Mouse (Mus musculus): ENCODE data around the gene Ogfod3.

Gene Ogfod3

GRCm38 (mm10) chr11:121204161-121205006 is at the start of gene Ogfod3, which contains the start of gene Hexdc:
Ogfod3 (minus strand) TSS chr11:121204711.
Hexdc (plus strand) TSS chr11:121204433.
- DNase-seq, result peak; percentile 95

GRCm38 (mm10) chr11:121250196-121250595 is 45.7 kb upstream of the Ogfod3 start:
- no peak for DNase-seq

GRCm38 (mm10) chr11:121239669-121240068 is 35.2 kb upstream of the Ogfod3 start:
- no peak for DNase-seq

DNA sequence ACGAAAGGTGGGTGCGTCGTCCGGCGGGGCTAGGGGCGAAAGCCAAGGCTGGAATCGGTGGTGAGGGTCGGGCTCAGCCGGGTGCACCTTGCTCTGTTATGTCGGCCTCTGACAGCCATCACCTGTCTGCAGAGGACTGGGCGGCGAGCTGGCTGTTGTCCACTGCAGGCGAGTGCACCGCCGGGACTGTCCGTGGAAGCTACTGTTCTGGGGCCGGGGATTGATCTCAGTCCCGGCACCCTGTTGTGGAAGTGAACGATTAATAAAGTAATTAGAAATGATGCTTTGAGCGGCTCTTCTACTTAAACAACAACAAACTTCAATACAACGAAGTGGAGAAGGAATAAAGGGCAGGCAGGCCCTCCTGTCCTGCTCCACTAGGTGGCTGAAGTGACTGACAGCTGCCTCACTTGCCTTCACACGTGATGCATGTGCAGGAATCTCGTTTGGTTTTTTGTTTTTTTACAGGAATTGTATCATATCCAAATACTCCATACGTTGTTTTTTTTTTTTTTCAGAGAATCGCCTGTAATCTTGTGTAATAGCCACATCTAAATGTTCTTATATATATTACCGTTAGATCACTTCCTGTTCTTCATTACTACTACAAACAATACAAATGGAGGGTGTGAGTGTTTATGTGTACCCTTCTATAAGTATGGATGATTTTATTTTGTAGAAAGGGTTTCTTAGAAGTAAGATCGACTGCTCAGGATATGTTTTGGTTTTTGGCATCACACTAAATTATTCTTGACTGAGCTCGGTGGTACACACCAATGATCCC is 33.0 kb upstream of the Ogfod3 start:
- DNase-seq, result peak; percentile 75

DNA sequence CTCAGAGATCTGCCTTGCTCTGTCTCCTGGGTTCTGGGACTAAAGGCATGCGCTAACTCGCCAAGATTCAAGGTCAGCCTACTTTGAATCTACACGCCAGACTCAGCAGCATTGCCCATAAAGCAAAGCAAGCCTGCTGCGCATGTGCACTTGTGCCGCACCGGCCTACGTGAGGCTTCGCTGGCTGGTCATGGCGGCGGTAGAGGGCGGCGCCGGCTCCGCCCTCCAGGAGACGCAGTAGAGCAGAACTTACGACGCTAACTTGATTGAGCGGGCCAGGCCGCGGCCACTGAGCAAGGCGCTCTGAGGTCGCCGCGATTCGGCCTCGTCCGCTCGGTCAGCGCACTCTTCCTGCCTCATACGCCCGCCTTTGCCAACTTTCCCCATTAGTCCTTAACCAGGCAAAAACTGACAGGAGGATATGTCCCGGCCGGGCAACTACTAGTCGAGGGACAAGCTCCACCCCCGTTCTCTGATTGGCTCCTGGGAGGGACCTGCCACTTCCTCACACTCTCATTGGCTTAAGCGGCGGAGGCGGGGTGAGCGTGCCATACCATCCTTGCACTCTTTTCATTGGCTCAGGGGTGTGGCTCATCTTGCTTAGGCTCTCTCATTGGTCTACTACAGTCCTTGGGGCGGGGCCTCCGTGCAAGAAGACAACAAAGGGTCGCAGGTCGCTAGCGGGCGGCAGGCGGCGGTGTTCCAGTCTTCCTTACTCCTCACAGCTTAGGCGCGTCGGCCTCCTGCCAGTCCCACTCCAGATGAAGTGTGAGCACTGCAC is 32.2 kb upstream of the Ogfod3 start, which contains the start of gene Narf:
TSS of gene Narf (plus strand) at position 690 of the 781 bp plus-strand sequence.
- peak; percentile 100 for DNase-seq

- DNase-seq, result peak; percentile 68
These were observed 31.1 kb upstream of the Ogfod3 start for GRCm38 (mm10) chr11:121235475-121236238.

DNA sequence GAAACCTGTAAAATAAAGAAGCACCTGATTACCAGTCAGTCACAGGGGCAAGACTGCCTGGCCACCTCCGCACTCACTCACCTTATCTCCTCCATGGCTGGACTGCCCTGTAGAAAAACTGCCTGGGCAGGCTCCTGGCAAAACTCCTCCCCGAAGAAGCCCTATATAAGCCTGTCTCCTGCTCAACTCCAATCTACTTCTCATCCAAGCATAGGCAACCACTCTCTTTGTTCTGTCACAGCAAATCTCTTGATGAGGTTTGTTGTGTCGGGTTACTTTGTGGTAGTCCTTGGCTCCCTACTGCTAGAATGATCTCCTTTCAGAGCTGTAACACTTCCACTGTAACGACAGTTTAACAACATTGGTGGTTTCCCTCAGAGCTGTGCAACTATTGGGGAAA is 28.2 kb upstream of the Ogfod3 start:
- DNase-seq, result no peak

DNA sequence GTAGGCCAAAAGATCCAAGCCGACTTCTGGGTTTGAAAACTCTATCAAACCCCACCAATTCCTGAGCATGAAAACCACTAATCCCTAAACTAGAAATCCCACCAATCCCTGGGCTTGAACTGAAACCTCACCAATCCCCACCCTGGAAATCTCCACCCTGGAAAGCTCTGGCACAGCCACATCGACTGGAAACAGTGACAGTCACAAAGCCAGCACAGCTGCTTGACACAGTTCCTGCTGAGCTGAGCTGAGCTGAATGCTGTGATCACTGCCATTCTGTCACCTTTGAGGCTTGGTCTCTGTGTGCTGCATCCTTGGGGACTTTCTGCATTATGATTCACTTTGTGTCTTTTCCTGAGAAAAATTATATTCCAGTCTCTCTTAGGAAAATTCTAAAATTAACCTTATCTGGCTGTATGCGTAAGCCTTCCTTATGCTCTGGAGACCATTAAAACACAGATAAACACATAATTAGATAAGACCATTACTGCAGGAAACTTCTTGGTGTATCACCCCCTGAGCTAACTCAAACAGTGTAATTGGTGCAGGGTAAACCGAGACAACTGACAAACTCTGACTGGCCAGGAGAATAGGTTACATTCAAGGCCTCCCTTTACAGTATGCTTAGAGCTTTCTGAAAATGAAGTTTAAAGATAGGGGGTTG is 27.2 kb upstream of the Ogfod3 start:
- no peak for DNase-seq

DNA sequence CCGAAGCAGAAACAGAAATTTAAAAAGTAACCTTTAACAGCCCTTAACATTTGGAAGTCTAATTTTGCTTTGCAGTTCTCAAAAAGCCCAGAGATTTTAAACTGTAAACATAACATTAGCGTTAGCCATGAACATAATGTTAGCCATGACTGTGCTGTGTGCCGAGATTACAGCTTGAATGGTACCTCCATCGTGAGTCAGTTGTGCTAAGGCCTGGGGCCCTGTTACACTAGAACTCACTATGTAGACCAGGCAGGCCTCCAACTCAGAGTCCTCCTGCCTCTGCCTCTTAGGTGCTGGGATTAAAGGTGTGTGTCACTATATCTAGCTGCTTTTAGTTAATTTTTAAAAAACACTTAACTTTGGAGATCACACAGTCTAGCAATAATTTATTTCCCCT is 26.7 kb upstream of the Ogfod3 start:
- DNase-seq, result no peak

GRCm38 (mm10) chr11:121229018-121229439 is 24.5 kb upstream of the Ogfod3 start, which contains the start of gene Cybc1:
Cybc1 (minus strand) TSS chr11:121229322.
- DNase-seq, result peak; percentile 79

- DNase-seq, result peak; percentile 23
These were observed 23.9 kb upstream of the Ogfod3 start for GRCm38 (mm10) chr11:121228129-121229017.

- DNase-seq, result peak; percentile 75
These were observed 17.0 kb upstream of the Ogfod3 start for GRCm38 (mm10) chr11:121221321-121222010.

GRCm38 (mm10) chr11:121220771-121221170 is 16.3 kb upstream of the Ogfod3 start:
- peak; percentile 28 for DNase-seq

DNA sequence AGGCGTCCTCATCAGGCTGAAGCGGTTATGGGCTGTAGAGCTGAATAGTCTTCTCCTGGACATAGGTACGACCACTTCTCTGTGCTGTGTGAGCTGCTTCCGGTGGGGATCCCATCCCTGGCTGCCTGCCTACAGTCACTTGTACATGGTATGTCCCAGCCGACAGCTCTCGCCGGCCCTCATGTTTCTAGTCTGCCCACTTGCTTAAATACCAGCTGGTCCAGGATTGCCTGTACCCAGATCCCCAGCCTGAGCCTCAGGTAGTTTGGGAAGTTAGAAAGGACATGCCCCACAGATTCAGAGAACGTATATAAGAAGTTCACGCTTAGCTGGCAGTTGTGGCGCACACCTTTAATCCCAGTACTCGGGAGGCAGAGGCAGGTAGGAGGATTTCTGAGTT is 15.3 kb upstream of the Ogfod3 start:
- DNase-seq, result no peak

GRCm38 (mm10) chr11:121216831-121217230 is 12.3 kb upstream of the Ogfod3 start:
- DNase-seq, result no peak

- no peak for DNase-seq
These were observed 701 bp downstream of the Ogfod3 start for GRCm38 (mm10) chr11:121203859-121204160.

DNA sequence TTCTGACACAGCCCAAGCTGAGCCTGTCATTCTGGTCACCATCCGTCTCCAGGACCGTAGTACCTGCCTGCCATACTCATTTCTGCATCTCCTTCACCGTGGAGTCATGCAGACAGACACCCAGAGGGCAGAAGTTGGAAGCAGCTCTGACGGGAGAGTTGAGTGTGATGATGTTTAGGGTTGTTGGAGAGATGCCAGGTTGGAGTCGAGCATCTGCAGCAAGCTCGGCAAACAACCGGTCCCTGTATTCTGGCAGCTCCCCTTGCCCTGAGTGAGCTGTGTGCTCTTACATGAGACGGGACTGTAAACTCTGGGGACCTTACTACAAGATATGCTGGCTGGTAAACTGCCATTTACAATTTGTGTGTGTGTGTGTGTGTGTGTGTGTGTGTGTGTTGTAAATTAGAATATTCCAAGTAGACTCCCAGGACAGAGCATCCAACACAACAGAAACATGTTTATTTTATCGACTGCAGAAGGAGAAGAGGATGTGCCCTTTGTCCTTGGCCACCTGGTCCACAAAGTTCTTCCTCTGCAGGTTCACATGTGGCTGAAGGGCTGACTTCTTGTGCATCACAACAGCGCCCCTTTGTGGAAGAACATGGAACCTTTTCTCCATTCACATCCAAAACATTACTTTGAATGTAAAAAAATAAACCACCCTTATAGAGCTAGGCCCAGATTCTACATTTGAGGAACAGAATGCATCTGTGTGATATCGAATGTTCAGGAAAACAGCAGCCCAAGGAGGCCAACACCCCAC is 2.9 kb downstream of the Ogfod3 start:
- peak; percentile 53 for DNase-seq

DNA sequence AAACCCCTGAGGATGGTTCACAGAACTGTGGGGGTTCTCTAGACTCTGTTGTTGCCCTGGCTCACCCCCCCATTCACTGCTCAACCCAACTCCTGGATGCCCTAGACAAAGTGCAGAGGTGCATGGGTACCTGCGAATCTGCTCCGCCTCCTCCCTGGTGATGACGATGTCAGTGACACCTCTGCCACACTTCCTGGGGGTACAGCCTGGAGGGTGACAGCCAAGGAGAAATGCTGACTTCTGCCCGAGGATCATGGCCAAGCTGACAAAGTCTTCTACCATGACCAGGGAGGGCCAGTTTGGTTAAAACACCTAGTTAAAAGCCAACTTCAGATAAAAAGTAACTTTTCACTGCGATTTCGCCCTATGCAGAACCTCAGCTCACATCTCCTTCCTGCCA is 3.7 kb downstream of the Ogfod3 start:
- DNase-seq, result no peak

DNA sequence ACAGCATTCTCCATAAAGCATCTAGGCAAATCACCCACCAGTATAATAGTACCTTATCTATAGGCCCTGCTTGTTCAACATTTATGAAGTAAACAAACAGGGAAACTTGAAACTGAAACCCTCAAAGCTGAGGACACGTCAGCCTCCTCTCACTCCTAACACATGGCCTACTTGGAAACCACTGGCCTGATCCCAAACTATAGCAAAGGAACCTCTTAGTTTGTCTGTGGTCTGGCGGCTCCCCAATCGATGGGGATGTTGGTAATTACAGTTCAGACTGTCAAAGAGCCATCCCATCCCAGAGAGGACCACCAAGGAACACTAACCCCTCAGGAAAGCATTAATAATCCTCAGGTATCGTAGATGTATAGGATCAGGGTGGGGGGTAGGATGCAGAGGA is 4.7 kb downstream of the Ogfod3 start:
- no peak for DNase-seq
